Mouse (Mus musculus) forebrain, embryonic 15.5 days (tissue): ENCODE data around the gene Nqo1. TPM values are rescaled to one million over a fixed set of nuclear protein-coding genes. Genes with fewer than 3 reads are reported as not detected.

Source experiments
- ATAC-seq: fragments of 200-750 bp; cut with Nextera tagmentation; replicated peaks from 2 replicates; pipeline ENCODE4 v1.8.0; 2017; ENCODE audit warnings: mild to moderate bottlenecking, moderate TSS enrichment, moderate library complexity
- H3K27ac ChIP-seq: fragments of 300-500 bp; sonication (generic); replicated peaks from 2 replicates; pipeline ENCODE4 v1.5.1; 2015; ENCODE audit warnings: mild to moderate bottlenecking, inconsistent platforms
- H3K27me3 ChIP-seq: fragments of 300-500 bp; sonication (generic); 2 replicates; pipeline ENCODE4 v1.6.1; 2015; ENCODE audit warnings: inconsistent platforms
- H3K36me3 ChIP-seq: fragments of 300-500 bp; sonication (generic); 2 replicates; pipeline ENCODE4 v1.6.1; 2015; ENCODE audit warnings: mild to moderate bottlenecking, inconsistent platforms
- H3K4me1 ChIP-seq: fragments of 300-500 bp; sonication (generic); 2 replicates; pipeline ENCODE4 v1.6.1; 2015; ENCODE audit warnings: inconsistent platforms
- H3K4me2 ChIP-seq: fragments of 300-500 bp; sonication (generic); replicated peaks from 2 replicates; pipeline ENCODE4 v1.6.1; 2015; ENCODE audit warnings: mild to moderate bottlenecking, inconsistent platforms
- H3K4me3 ChIP-seq: fragments of 300-500 bp; sonication (generic); 2 replicates; pipeline ENCODE4 v1.5.1; 2015; ENCODE audit warnings: mild to moderate bottlenecking, inconsistent platforms
- H3K9ac ChIP-seq: fragments of 300-500 bp; sonication (generic); replicated peaks from 2 replicates; pipeline ENCODE4 v1.6.1; 2015; ENCODE audit warnings: mild to moderate bottlenecking, inconsistent platforms
- H3K9me3 ChIP-seq: fragments of 300-500 bp; sonication (generic); 2 replicates; pipeline ENCODE4 v1.6.1; 2016; ENCODE audit warnings: inconsistent platforms
- WGBS: fragments of 180-500 bp; shearing (Covaris S2); methylation state at CpG from one replicate; pipeline ENCODE4 v1.1.7; 2015; ENCODE audit warnings: mixed read lengths; 5-methylcytosine and 5-hydroxymethylcytosine counted together
- polyA plus RNA-seq: library from polyadenylated mRNA; unstranded; fragments of >200 nt; fragmentation: Nextera tagmentation; extraction: Ambion mirVana; gene quantifications from 2 replicates; pipeline ENCODE4 v1.2.1, GENCODE M21; 2015

Gene Nqo1
- polyA plus RNA-seq, 1 experiment from 2014 or later: 4.0 TPM

DNA sequence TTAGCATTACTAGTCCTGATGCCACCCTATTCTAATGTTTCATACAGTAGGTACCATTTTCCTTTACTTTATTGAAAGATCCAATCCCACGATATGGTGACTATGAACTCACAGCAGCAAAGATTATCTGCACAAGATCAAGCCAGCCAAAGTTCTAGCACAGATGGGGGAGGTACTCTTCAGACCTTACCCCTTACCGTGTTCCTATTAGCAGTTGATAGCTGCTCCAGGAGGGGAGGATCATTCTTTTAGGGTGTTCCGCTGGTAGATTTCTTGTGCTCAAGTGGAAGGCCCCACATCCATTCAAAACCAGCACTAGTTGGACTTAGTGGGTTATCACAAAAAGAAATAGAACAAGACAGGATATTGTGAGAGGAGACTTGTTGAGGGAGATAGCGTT lies 21.3 kb downstream of the Nqo1 start:
- 0 out of 2 replicates have a peak, but pooled peaks cover 8% of the 10 kb centered on the region for H3K36me3 ChIP-seq
- H3K4me2 ChIP-seq: no peak overlapping the region
- no peak for ATAC-seq
- H3K4me1 ChIP-seq: no peaks in the 10 kb centered on the region
- no peak overlapping the region for H3K4me3 ChIP-seq
- H3K27ac ChIP-seq: no peak overlapping the region
- 92% methylated on average over 4 of the region's 4 CpGs for WGBS
- H3K9ac ChIP-seq: no peak overlapping the region
- no peaks in the 10 kb centered on the region for H3K9me3 ChIP-seq
- H3K27me3 ChIP-seq: no peaks in the 10 kb centered on the region

DNA sequence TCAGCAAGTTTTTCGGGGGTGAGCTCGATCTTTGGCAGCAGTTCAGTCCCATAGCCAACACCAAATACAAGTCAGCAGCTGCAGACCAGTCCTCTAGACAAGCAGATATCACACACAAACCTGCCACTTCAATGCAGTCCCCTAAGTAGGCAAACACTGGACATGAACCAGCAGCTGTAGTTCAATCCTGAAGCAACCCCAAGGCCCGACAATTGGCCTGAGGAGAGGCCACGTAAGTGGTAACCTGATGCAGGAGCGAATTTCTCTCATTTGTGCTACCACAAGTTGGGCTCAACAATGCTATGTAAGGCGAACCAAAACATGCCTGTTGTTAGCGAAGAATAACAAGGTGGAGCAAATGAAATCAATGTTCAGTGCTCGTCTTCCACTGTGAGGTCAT lies 22.3 kb downstream of the Nqo1 start:
- no peaks in the 10 kb centered on the region for H3K4me1 ChIP-seq
- no peak overlapping the region for H3K27ac ChIP-seq
- 0 out of 2 replicates have a peak, but pooled peaks cover 8% of the 10 kb centered on the region for H3K36me3 ChIP-seq
- ATAC-seq: no peak
- H3K9me3 ChIP-seq: no peaks in the 10 kb centered on the region
- no peaks in the 10 kb centered on the region for H3K27me3 ChIP-seq
- H3K4me2 ChIP-seq: no peak overlapping the region
- WGBS: 97% methylated on average over 8 of the region's 8 CpGs
- no peak overlapping the region for H3K9ac ChIP-seq
- H3K4me3 ChIP-seq: no peak overlapping the region

DNA sequence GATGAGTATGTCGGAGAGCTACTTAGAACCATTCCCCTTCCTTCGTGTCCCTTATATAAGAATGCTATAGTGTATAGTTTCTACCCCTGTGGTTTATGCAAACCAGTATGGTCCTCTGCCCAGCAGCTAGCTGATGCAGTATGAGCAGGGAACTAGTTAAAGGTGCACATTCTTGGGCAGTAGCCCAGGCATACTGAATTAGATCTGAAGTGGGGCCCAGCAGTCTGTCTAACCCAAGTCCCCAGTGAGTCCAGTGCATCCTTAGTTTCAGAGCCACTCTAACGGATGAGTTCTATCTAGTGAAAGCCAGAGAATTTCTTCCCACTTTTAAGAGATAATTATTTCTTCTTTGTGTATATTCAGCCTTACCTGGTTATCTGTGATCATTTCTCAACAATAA lies 25.7 kb downstream of the Nqo1 start:
- WGBS: 92% methylated on average over 3 of the region's 3 CpGs
- Histone ChIP-seq H3K9me3 (no peaks in the 10 kb centered on the region), H3K9ac (no peak overlapping the region), H3K4me3 (no peak overlapping the region), H3K36me3 (peaks cover 16% of the 10 kb centered on the region), H3K4me1 (no peaks in the 10 kb centered on the region), H3K27me3 (no peaks in the 10 kb centered on the region), H3K27ac (no peak overlapping the region), H3K4me2 (no peak overlapping the region)
- no peak for ATAC-seq

DNA sequence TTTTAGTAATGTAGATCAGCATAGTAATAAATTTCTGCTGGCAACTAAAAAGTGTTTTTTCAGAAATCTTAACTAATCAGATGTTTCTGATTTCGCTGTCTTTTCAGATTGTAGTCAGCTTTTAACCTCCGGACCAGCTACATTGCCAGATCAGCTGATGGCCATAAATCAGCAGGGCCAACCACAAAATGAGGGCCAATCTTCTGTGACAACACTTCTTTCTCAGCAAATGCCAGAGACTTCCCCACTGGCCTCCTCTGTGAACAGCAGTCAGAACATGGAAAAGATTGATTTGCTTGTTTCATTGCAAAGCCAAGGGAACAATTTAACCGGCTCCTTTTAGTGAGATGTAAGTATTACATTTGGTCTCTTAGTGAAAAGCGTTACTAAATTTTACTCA lies 32.7 kb downstream of the Nqo1 start:
- H3K4me1 ChIP-seq: no peaks in the 10 kb centered on the region
- 98% methylated on average over 4 of the region's 4 CpGs for WGBS
- H3K9me3 ChIP-seq: no peaks in the 10 kb centered on the region
- H3K36me3 ChIP-seq: peaks cover 69% of the 10 kb centered on the region
- H3K9ac ChIP-seq: no peak overlapping the region
- ATAC-seq: no peak
- no peaks in the 10 kb centered on the region for H3K27me3 ChIP-seq
- H3K27ac ChIP-seq: no peak overlapping the region
- H3K4me2 ChIP-seq: no peak overlapping the region
- H3K4me3 ChIP-seq: no peak overlapping the region

Other genes starting within 250 kb of the Nqo1 start
- gene Nfat5, start 109.7 kb downstream of the Nqo1 start, polyA plus RNA-seq: 9.4 and 10.2 TPM in 2 replicates
- gene Nob1, start 21.8 kb upstream of the Nqo1 start, polyA plus RNA-seq: 79.6 and 85.8 TPM in 2 replicates
- gene Wwp2, start 33.2 kb upstream of the Nqo1 start, polyA plus RNA-seq: 39.4 and 41.5 TPM in 2 replicates
- 245 and 250 TPM in 2 replicates for gene Psmd7, start 185.3 kb upstream of the Nqo1 start, polyA plus RNA-seq